Mouse (Mus musculus): ENCODE results near the gene Pkp4. TPM values are rescaled to one million over a fixed set of nuclear protein-coding genes. Genes with fewer than 3 reads are reported as not detected.

Pkp4 gene
- polyA plus RNA-seq, 2 experiments: 5.2 to 8.9 TPM

DNA sequence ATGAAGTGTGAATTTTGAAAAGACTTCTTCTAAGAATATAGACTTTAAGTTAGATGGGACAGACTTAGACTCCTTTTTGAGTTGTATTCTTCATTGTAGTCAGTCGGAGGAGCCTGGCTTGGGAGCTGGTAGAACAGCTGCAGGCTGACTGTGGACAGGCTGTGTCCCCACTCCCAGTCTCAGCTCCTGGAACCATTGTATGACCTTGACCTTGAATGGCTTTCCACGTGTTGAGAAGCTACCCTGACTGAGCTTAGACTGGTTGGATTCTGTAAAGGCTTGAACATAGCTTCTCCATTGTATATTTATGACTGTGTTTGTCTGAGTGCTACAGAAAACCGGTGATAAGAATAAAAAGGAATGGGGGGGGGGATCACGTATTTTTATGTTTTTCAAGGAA lies 36.5 kb downstream of the Pkp4 start:
- 53% methylated on average over 4 of the region's 4 CpGs for WGBS (ENCODE audit: insufficient replicate concordance)

DNA sequence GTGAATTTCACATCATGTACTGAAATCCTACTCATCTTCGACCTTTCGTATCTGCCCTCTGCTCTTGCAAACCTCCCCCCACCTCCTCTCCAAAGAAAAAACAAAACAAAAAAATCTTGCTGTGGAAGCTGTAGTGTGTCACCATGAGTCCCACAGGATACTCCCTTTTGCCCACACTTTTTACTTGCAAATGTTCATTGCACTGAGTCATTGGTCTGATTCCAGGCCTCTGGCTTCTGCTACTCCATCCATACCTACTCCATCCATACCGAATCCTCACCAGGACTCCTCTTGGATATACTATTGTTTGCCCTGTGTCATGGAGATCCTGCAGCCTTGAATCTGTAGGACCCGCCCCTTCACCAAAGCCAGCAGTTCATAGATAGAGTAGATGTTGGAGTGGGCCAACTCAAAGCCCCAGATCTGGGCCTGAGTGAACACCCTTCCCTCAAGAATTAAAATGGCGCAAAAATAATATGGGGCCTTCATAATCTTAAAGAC lies 38.9 kb downstream of the Pkp4 start:
- DNase-seq (ENCODE audit: low read depth in 3 of 3, low spot score in 3 of 3): no peak

More for the DNA sequence above, 36.5 kb downstream of the Pkp4 start:
- TF ChIP-seq EP300 (IDR thresholded peaks at IDR 0.05; ENCODE audit: low read depth): no peak
- TF ChIP-seq CTCF (IDR thresholded peaks at IDR 0.05; ENCODE audit: low read depth): no peak
- Histone ChIP-seq H3K4me2 (ENCODE audit: low read depth) (no peak overlapping the region), H3K9ac (replicated peaks) (no peak overlapping the region), H3K27me3 (ENCODE audit: control insufficient read depth, insufficient read depth, low read length) (no peaks in the 10 kb centered on the region), H3K4me1 (replicated peaks; ENCODE audit: control insufficient read depth in 2 of 2, insufficient read depth in 2 of 2, low read length in 1 of 2) (no peaks in the 10 kb centered on the region), H3K4me3 (ENCODE audit: insufficient read depth in 1 of 2, low read depth in 2 of 2, low read length in 2 of 2) (no peak overlapping the region), H3K36me3 (replicated peaks; ENCODE audit: control insufficient read depth, insufficient read depth, low read depth) (no peaks in the 10 kb centered on the region), H3K9me3 (ENCODE audit: control insufficient read depth, low read length) (no peaks in the 10 kb centered on the region), H3K27ac (no peak overlapping the region)
- ATAC-seq (ENCODE audit: insufficient read depth) (no peak), DNase-seq (ENCODE audit: low read depth in 3 of 3, low spot score in 3 of 3) (no peak)

DNA sequence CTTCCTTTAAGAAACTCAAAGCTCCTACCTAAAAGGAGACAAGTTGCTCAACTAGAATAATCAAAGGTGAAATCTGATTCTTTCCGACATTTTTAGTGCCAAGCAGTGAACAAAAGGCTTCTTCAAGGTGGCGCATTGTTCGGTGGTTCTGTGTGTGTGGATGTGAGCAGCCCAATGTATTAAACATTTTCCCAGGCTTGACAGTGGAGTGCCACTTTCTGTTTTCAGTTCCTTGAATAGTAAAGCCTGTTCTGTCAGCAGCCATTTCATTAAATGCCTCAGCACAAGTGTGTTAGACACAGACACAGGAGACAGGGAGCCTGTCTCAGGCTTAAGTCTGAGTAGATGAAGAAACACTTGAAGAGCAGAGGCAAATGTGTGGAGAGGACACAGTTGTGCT lies 39.9 kb downstream of the Pkp4 start:
- Histone ChIP-seq H3K9me3 (ENCODE audit: control insufficient read depth, low read length) (no peaks in the 10 kb centered on the region), H3K9ac (replicated peaks) (no peak overlapping the region), H3K27ac (no peak overlapping the region), H3K4me3 (ENCODE audit: insufficient read depth in 1 of 2, low read depth in 2 of 2, low read length in 2 of 2) (no peak overlapping the region), H3K4me1 (replicated peaks; ENCODE audit: control insufficient read depth in 2 of 2, insufficient read depth in 2 of 2, low read length in 1 of 2) (peaks cover 0 to 2% of the 10 kb centered on the region in 2 experiments; a peak in 2 of 4 replicates), H3K4me2 (ENCODE audit: low read depth) (no peak overlapping the region), H3K36me3 (replicated peaks; ENCODE audit: control insufficient read depth, insufficient read depth, low read depth) (no peaks in the 10 kb centered on the region), H3K27me3 (ENCODE audit: control insufficient read depth, insufficient read depth, low read length) (no peaks in the 10 kb centered on the region)
- ATAC-seq (ENCODE audit: insufficient read depth) (no peak), DNase-seq (ENCODE audit: low read depth in 3 of 3, low spot score in 3 of 3) (no peak)
- TF ChIP-seq EP300 (IDR thresholded peaks at IDR 0.05; ENCODE audit: low read depth) (no peak), CTCF (IDR thresholded peaks at IDR 0.05; ENCODE audit: low read depth) (no peak)
- WGBS (ENCODE audit: insufficient replicate concordance): 80% methylated on average over 3 of the region's 3 CpGs

More for the DNA sequence above, 38.9 kb downstream of the Pkp4 start:
- Histone ChIP-seq H3K4me1 (replicated peaks; ENCODE audit: control insufficient read depth in 2 of 2, insufficient read depth in 2 of 2, low read length in 1 of 2) (peaks cover 0 to 2% of the 10 kb centered on the region in 2 experiments; a peak in 2 of 4 replicates), H3K4me2 (ENCODE audit: low read depth) (no peak overlapping the region), H3K36me3 (replicated peaks; ENCODE audit: control insufficient read depth, insufficient read depth, low read depth) (no peaks in the 10 kb centered on the region), H3K9me3 (ENCODE audit: control insufficient read depth, low read length) (no peaks in the 10 kb centered on the region), H3K4me3 (ENCODE audit: insufficient read depth in 1 of 2, low read depth in 2 of 2, low read length in 2 of 2) (no peak overlapping the region), H3K9ac (replicated peaks) (no peak overlapping the region), H3K27ac (no peak overlapping the region), H3K27me3 (ENCODE audit: control insufficient read depth, insufficient read depth, low read length) (no peaks in the 10 kb centered on the region)
- TF ChIP-seq CTCF (IDR thresholded peaks at IDR 0.05; ENCODE audit: low read depth) (no peak), EP300 (IDR thresholded peaks at IDR 0.05; ENCODE audit: low read depth) (no peak)
- no peak for ATAC-seq (ENCODE audit: insufficient read depth)
- WGBS (ENCODE audit: insufficient replicate concordance): 74% methylated on average over 5 of the region's 5 CpGs

DNA sequence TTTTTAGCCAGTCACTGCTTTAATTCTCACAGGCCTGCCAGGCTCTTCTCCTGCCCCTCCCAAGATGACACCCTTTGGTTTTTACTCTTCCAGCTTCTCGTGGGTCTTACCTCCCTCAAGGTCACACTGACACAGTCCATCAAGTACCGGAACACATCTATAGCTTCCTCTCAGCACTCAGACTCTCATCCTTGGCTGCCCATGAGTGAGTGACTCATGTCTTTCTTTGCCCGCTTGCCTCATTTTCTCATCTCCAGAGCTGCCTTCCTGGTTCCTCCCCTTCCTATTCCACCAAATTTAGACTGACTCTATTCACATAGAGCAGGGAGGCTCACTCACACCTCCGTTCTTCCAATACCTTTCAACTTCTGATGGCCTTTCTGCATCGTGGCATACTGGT lies 42.3 kb downstream of the Pkp4 start:
- DNase-seq (ENCODE audit: low read depth in 3 of 3, low spot score in 3 of 3) (no peak), ATAC-seq (ENCODE audit: insufficient read depth) (no peak)
- H3K27me3 ChIP-seq (ENCODE audit: control insufficient read depth, insufficient read depth, low read length): no peaks in the 10 kb centered on the region
- H3K36me3 ChIP-seq (replicated peaks; ENCODE audit: control insufficient read depth, insufficient read depth, low read depth): no peaks in the 10 kb centered on the region
- 46% methylated on average over 5 of the region's 5 CpGs for WGBS (ENCODE audit: insufficient replicate concordance)
- no peak overlapping the region for H3K27ac ChIP-seq
- H3K9me3 ChIP-seq (ENCODE audit: control insufficient read depth, low read length): no peaks in the 10 kb centered on the region
- H3K4me1 ChIP-seq (replicated peaks; ENCODE audit: control insufficient read depth in 2 of 2, insufficient read depth in 2 of 2, low read length in 1 of 2): peaks cover 0 to 2% of the 10 kb centered on the region in 2 experiments; a peak in 3 of 4 replicates
- no peak overlapping the region for H3K9ac ChIP-seq (replicated peaks)
- no peak overlapping the region for H3K4me3 ChIP-seq (ENCODE audit: insufficient read depth in 1 of 2, low read depth in 2 of 2, low read length in 2 of 2)
- H3K4me2 ChIP-seq (ENCODE audit: low read depth): no peak overlapping the region
- TF ChIP-seq CTCF (IDR thresholded peaks at IDR 0.05; ENCODE audit: low read depth) (no peak), EP300 (IDR thresholded peaks at IDR 0.05; ENCODE audit: low read depth) (no peak)

DNA sequence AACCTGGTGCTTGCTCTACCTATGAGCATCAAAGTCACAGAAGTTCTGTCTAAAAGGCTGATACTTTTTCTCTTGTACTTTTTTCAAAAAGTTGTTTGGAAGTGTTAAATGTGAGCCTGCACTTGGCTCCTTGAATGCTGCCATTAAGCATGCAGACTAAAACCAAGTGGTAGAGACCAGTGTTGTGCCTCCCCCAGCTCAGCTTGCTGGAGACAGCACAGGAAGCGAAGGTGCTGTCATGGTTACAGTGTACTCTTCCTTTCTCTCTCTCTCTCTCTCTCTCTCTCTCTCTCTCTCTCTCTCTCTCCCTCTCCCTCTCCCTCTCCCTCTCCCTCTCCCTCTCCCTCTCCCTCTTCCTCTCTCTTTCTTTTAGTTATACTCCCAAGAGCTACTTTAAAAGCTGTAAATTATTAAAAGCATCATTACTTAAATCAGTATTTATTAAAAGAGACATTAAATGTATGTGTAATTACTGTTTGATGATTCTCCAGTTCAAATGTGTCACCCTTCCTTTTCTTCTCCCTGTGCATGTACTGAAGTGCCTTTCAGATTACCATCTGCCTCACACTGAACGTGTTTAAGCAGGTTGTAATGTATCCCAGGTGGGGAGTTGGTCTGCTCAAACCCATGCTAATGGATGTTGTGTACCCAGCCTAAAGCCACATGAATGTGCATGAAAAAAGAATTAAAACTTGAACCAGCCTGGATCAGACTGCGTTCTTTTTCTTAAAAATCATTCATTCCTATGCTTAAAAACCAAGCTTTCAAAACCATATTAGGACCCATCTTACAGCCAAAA lies 43.2 kb downstream of the Pkp4 start:
- peaks cover 0 to 2% of the 10 kb centered on the region in 2 experiments; a peak in 3 of 4 replicates for H3K4me1 ChIP-seq (replicated peaks; ENCODE audit: control insufficient read depth in 2 of 2, insufficient read depth in 2 of 2, low read length in 1 of 2)
- H3K36me3 ChIP-seq (replicated peaks; ENCODE audit: control insufficient read depth, insufficient read depth, low read depth): no peaks in the 10 kb centered on the region
- no peaks in the 10 kb centered on the region for H3K27me3 ChIP-seq (ENCODE audit: control insufficient read depth, insufficient read depth, low read length)
- no peak for ATAC-seq (ENCODE audit: insufficient read depth)
- no peak overlapping the region for H3K9ac ChIP-seq (replicated peaks)
- H3K4me2 ChIP-seq (ENCODE audit: low read depth): no peak overlapping the region
- no peaks in the 10 kb centered on the region for H3K9me3 ChIP-seq (ENCODE audit: control insufficient read depth, low read length)
- H3K4me3 ChIP-seq (ENCODE audit: insufficient read depth in 1 of 2, low read depth in 2 of 2, low read length in 2 of 2): no peak overlapping the region
- TF ChIP-seq EP300 (IDR thresholded peaks at IDR 0.05; ENCODE audit: low read depth) (no peak), CTCF (IDR thresholded peaks at IDR 0.05; ENCODE audit: low read depth) (no peak)
- H3K27ac ChIP-seq: no peak overlapping the region
- no peak for DNase-seq (ENCODE audit: low read depth in 3 of 3, low spot score in 3 of 3)
- WGBS (ENCODE audit: insufficient replicate concordance): 64% methylated on average over 3 of the region's 3 CpGs
